Comparison of ENCODE assay signal across 8 mouse cellular contexts in the genomic region with DNA sequence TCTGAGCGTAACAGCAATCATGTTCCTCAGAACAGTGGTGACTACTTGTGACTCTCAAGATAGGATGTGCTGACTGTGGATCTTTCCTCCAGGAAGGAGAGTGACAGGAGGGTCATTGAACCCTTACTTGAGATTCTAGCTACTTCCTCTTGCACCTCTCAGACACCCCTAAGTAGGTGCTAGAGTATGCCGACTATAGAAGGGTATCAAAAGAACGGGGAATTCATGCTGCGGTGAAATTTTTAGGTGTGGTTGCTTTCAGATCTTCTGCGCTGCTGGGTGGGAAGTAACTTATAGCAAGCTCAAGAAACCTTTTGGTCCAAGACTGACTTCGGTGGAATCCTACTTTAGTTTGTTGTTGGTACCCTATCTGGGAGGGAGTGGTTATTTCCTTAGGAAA. TPM values are rescaled to one million over a fixed set of nuclear protein-coding genes. Genes with fewer than 3 reads are reported as not detected.
DNase-seq lines count a peak whose midpoint lies in the region; ATAC-seq and TF ChIP-seq lines count a peak whose summit lies in the region.

No protein-coding gene starts in this region.

- H3K27me3 ChIP-seq in hindbrain, embryonic 10.5 days (ENCODE audit: insufficient read depth, poor library complexity, severe bottlenecking) = no peaks in the 10 kb centered on the region
- no peaks in the 10 kb centered on the region for H3K27me3 ChIP-seq in hindbrain, embryonic 12.5 days
- no peaks in the 10 kb centered on the region for H3K27me3 ChIP-seq in intestine, postnatal 0 days (replicated peaks; ENCODE audit: control insufficient read depth, insufficient read depth, low read length)
- no peaks in the 10 kb centered on the region for H3K27me3 ChIP-seq in neural tube, embryonic 15.5 days (replicated peaks)

- peak overlapping the region; percentile 74 for H3K4me3 ChIP-seq in hindbrain, embryonic 10.5 days
- H3K4me3 ChIP-seq in hindbrain, embryonic 12.5 days = no peak overlapping the region
- H3K4me3 ChIP-seq in intestine, postnatal 0 days (ENCODE audit: low read depth, low read length) = peak overlapping the region; percentile 97
- H3K4me3 ChIP-seq in neural tube, embryonic 15.5 days (replicated peaks) = peak overlapping the region; percentile 97

- no peak overlapping the region for H3K27ac ChIP-seq in hindbrain, embryonic 10.5 days
- H3K27ac ChIP-seq in hindbrain, embryonic 12.5 days = no peak overlapping the region
- peak overlapping the region; percentile 97; the same call in 1 of the 2 replicates for H3K27ac ChIP-seq in intestine, postnatal 0 days (ENCODE audit: low read depth, low read length)
- H3K27ac ChIP-seq in neural tube, embryonic 15.5 days (replicated peaks) = peak overlapping the region; percentile 98

- no peak for ATAC-seq in hindbrain, embryonic 12.5 days (ENCODE audit: low FRiP score)
- ATAC-seq in intestine, postnatal 0 days = no peak
- no peak for ATAC-seq in neural tube, embryonic 15.5 days (ENCODE audit: low FRiP score)

- H3K4me2 ChIP-seq in hindbrain, embryonic 12.5 days (replicated peaks) = no peak overlapping the region
- peak overlapping the region; percentile 67 for H3K4me2 ChIP-seq in intestine, postnatal 0 days (replicated peaks; ENCODE audit: low read depth)
- H3K4me2 ChIP-seq in neural tube, embryonic 15.5 days = peak overlapping the region; percentile 59

- no peak for TF ChIP-seq CTCF in intestine, postnatal 0 days (IDR thresholded peaks at IDR 0.05; ENCODE audit: low read depth)

- no peaks in the 10 kb centered on the region for H3K36me3 ChIP-seq in hindbrain, embryonic 10.5 days
- no peaks in the 10 kb centered on the region for H3K36me3 ChIP-seq in hindbrain, embryonic 12.5 days
- no peaks in the 10 kb centered on the region for H3K36me3 ChIP-seq in intestine, postnatal 0 days (ENCODE audit: control insufficient read depth, insufficient read depth)
- H3K36me3 ChIP-seq in neural tube, embryonic 15.5 days = no peaks in the 10 kb centered on the region

- H3K9me3 ChIP-seq in hindbrain, embryonic 10.5 days = no peaks in the 10 kb centered on the region
- no peaks in the 10 kb centered on the region for H3K9me3 ChIP-seq in hindbrain, embryonic 12.5 days (replicated peaks)
- no peaks in the 10 kb centered on the region for H3K9me3 ChIP-seq in intestine, postnatal 0 days (ENCODE audit: control insufficient read depth)
- H3K9me3 ChIP-seq in neural tube, embryonic 15.5 days (replicated peaks) = no peaks in the 10 kb centered on the region

- H3K4me1 ChIP-seq in hindbrain, embryonic 10.5 days (replicated peaks) = peaks cover 38% of the 10 kb centered on the region
- H3K4me1 ChIP-seq in hindbrain, embryonic 12.5 days = peaks cover 15% of the 10 kb centered on the region
- H3K4me1 ChIP-seq in intestine, postnatal 0 days (replicated peaks; ENCODE audit: control insufficient read depth, insufficient read depth, low read length) = 0 out of 2 replicates have a peak, but pooled peaks cover 5% of the 10 kb centered on the region
- peaks cover 19% of the 10 kb centered on the region for H3K4me1 ChIP-seq in neural tube, embryonic 15.5 days

- DNase-seq in hindbrain, embryonic 10.5 days (ENCODE audit: low spot score) = no peak
- peak; percentile 83 for DNase-seq in T-cell, adult 2 months (ENCODE audit: low spot score)
- no peak for DNase-seq in cerebellum, adult 8-10 months
- no peak for DNase-seq in ovary, postnatal 36 days (ENCODE audit: low spot score)
- no peak for DNase-seq in kidney, postnatal 36 days

- H3K9ac ChIP-seq in hindbrain, embryonic 12.5 days = no peak overlapping the region
- H3K9ac ChIP-seq in intestine, postnatal 0 days (ENCODE audit: low read depth, low read length) = no peak overlapping the region
- no peak overlapping the region for H3K9ac ChIP-seq in neural tube, embryonic 15.5 days (replicated peaks)

- WGBS in hindbrain, embryonic 10.5 days = 90% methylated on average over 6 of the region's 6 CpGs
- WGBS in hindbrain, embryonic 12.5 days = 91% methylated on average over 6 of the region's 6 CpGs
- WGBS in intestine, postnatal 0 days = 79% methylated on average over 6 of the region's 6 CpGs
- 91% methylated on average over 6 of the region's 6 CpGs for WGBS in neural tube, embryonic 15.5 days

RNA-seq across cellular contexts. Expression of gene Cd47, which starts 53.9 kb away (rescaled TPM):
- 43.3 and 44.1 TPM in 2 replicates for polyA plus RNA-seq in hindbrain, embryonic 10.5 days (2016; fragmentation: Nextera tagmentation; extraction: Ambion mirVana)
- 92.0 and 95.1 TPM in 2 replicates for polyA plus RNA-seq in hindbrain, embryonic 12.5 days (2016; fragmentation: Nextera tagmentation; extraction: Ambion mirVana)
- 98.2 and 113 TPM in 2 replicates for polyA plus RNA-seq in intestine, postnatal 0 days (2015; fragmentation: Nextera tagmentation; extraction: Ambion mirVana)
- polyA plus RNA-seq in neural tube, embryonic 15.5 days (2015; fragmentation: Nextera tagmentation; extraction: Ambion mirVana) = 153 and 156 TPM in 2 replicates

Comparison
In these comparisons a context has a peak if more than half of its experiments do, and no peak if none do; other contexts are left out.
1. H3K27ac ChIP-seq: peak in intestine, postnatal 0 days (single experiment) and neural tube, embryonic 15.5 days (single experiment); none in hindbrain, embryonic 10.5 days (single experiment) and hindbrain, embryonic 12.5 days (single experiment).